ENCODE assay signal across 11 mouse cellular contexts in the genomic region with DNA sequence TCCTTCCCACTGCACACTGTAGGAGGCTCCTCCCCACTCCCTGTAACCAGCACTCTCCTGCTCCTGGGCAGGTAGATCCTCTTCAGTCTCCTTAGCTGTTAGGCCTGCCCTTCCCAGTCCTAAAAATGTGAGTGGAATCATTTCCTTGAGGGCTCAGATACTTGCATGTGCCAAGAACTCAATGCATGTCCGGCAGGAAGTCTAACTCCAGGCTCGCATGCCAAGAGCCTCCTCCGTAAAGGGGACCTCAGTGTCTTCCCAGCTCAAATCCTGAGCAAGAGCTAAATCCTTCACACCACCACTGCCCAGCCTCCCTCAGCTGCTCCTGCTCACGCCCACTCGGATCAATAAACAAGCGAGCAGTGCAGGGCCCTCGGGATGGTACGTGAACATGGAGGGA. TPM values are rescaled to one million over a fixed set of nuclear protein-coding genes. Genes with fewer than 3 reads are reported as not detected.
A peak's percentile ranks its signal among the peaks of the same experiment; 100 is the strongest.
DNase-seq lines count a peak whose midpoint lies in the region; ATAC-seq lines count a peak whose summit lies in the region.
"Had no signal": no experiment of that assay in that cellular context is flagged by ENCODE, and none has a peak within 500 bp of the region (broad histone marks: within the 10 kb centered on the region; RNA-seq: fewer than 3 reads in every experiment).

No protein-coding gene starts in this region.

- H3K9me3 ChIP-seq in forebrain, embryonic 10.5 days, result no peaks in the 10 kb centered on the region
- no peaks in the 10 kb centered on the region for H3K9me3 ChIP-seq in forebrain, embryonic 14.5 days (replicated peaks; ENCODE audit: control insufficient read depth, low read length)
- no peaks in the 10 kb centered on the region for H3K9me3 ChIP-seq in embryonic facial prominence, embryonic 10.5 days
- H3K9me3 ChIP-seq in forebrain, embryonic 16.5 days (ENCODE audit: control insufficient read depth, low read length), result no peaks in the 10 kb centered on the region

- no peak overlapping the region for H3K4me3 ChIP-seq in forebrain, embryonic 10.5 days
- H3K4me3 ChIP-seq in forebrain, embryonic 14.5 days (ENCODE audit: low read depth, low read length), result no peak overlapping the region
- no peak overlapping the region for H3K4me3 ChIP-seq in embryonic facial prominence, embryonic 10.5 days
- no peak overlapping the region for H3K4me3 ChIP-seq in forebrain, embryonic 16.5 days (replicated peaks; ENCODE audit: low read length)

- no peak for DNase-seq in forebrain, embryonic 10.5 days (ENCODE audit: extremely low spot score, low spot score)
- DNase-seq in forebrain, embryonic 14.5 days (ENCODE audit: low spot score), result no peak
- no peak for DNase-seq in embryonic facial prominence, embryonic 10.5 days (ENCODE audit: low spot score)
- peak; percentile 38 to 59 for DNase-seq in heart, postnatal 14 days
- peak; percentile 52 to 60 for DNase-seq in lung, adult 18-20 months
- no peak for DNase-seq in cerebellum, adult 18-20 months
- DNase-seq: retina, postnatal 1 day had no signal

- H3K36me3 ChIP-seq in forebrain, embryonic 10.5 days (replicated peaks), result peaks cover 49% of the 10 kb centered on the region
- H3K36me3 ChIP-seq in forebrain, embryonic 14.5 days (ENCODE audit: control insufficient read depth, insufficient read depth, low read length), result no peaks in the 10 kb centered on the region
- peaks cover 60% of the 10 kb centered on the region for H3K36me3 ChIP-seq in embryonic facial prominence, embryonic 10.5 days (replicated peaks)
- no peaks in the 10 kb centered on the region for H3K36me3 ChIP-seq in forebrain, embryonic 16.5 days (ENCODE audit: control insufficient read depth, insufficient read depth)

- H3K27ac ChIP-seq in forebrain, embryonic 10.5 days, result peak overlapping the region; percentile 70
- no peak overlapping the region for H3K27ac ChIP-seq in forebrain, embryonic 14.5 days (ENCODE audit: low read depth, low read length)
- peak overlapping the region; percentile 35 for H3K27ac ChIP-seq in embryonic facial prominence, embryonic 10.5 days (replicated peaks)
- no peak overlapping the region for H3K27ac ChIP-seq in forebrain, embryonic 16.5 days (ENCODE audit: low read length)

- H3K4me1 ChIP-seq in forebrain, embryonic 10.5 days, result peaks cover 59% of the 10 kb centered on the region
- peaks cover 7% of the 10 kb centered on the region; the same call in 1 of the 2 replicates for H3K4me1 ChIP-seq in forebrain, embryonic 14.5 days (ENCODE audit: control insufficient read depth, insufficient read depth, low read length)
- peaks cover 62% of the 10 kb centered on the region for H3K4me1 ChIP-seq in embryonic facial prominence, embryonic 10.5 days
- H3K4me1 ChIP-seq in forebrain, embryonic 16.5 days (replicated peaks; ENCODE audit: control insufficient read depth, insufficient read depth, low read length), result peaks cover 5% of the 10 kb centered on the region; the same call in 1 of the 2 replicates

- no peak for ATAC-seq in forebrain, embryonic 14.5 days
- ATAC-seq in erythroid progenitor cell, adult 5-6 weeks (replicated peaks; ENCODE audit: low FRiP score, poor library complexity, severe bottlenecking), result no peak
- no peak for ATAC-seq in forebrain, embryonic 16.5 days
- ATAC-seq: activated CD4-positive, CD25-positive, alpha-beta regulatory T cell, adult 4 months had no signal

- H3K4me2 ChIP-seq in forebrain, embryonic 14.5 days (ENCODE audit: low read length), result no peak overlapping the region
- H3K4me2 ChIP-seq in forebrain, embryonic 16.5 days (ENCODE audit: low read length), result no peak overlapping the region

- peaks cover 3% of the 10 kb centered on the region; the same call in 1 of the 2 replicates for H3K27me3 ChIP-seq in forebrain, embryonic 10.5 days (ENCODE audit: poor library complexity, severe bottlenecking)
- H3K27me3 ChIP-seq in forebrain, embryonic 14.5 days (replicated peaks; ENCODE audit: control insufficient read depth, insufficient read depth, low read length), result no peaks in the 10 kb centered on the region
- H3K27me3 ChIP-seq in embryonic facial prominence, embryonic 10.5 days (replicated peaks; ENCODE audit: low read depth, poor library complexity, severe bottlenecking), result no peaks in the 10 kb centered on the region
- H3K27me3 ChIP-seq in forebrain, embryonic 16.5 days (replicated peaks; ENCODE audit: control insufficient read depth, insufficient read depth, low read length), result no peaks in the 10 kb centered on the region

- WGBS in forebrain, embryonic 10.5 days, result 57% methylated on average over 8 of the region's 8 CpGs
- 67% methylated on average over 8 of the region's 8 CpGs for WGBS in forebrain, embryonic 14.5 days
- WGBS in embryonic facial prominence, embryonic 10.5 days, result 44% methylated on average over 8 of the region's 8 CpGs
- WGBS in forebrain, embryonic 16.5 days, result 66% methylated on average over 8 of the region's 8 CpGs

- intact Hi-C loops in heart, postnatal 14 days (cut with DNase I), result no loop called here

- no peak overlapping the region for H3K9ac ChIP-seq in forebrain, embryonic 14.5 days (ENCODE audit: low read length)
- no peak overlapping the region for H3K9ac ChIP-seq in forebrain, embryonic 16.5 days (replicated peaks; ENCODE audit: low read depth, low read length)

RNA-seq across cellular contexts. Expression of a gene that starts 1.0 kb away (rescaled TPM):
- 2.0 TPM in 2 replicates for polyA plus RNA-seq in forebrain, embryonic 10.5 days (2016; fragmentation: Nextera tagmentation; extraction: Ambion mirVana)
- not detected in 2 replicates for polyA plus RNA-seq in forebrain, embryonic 14.5 days (2014; fragmentation: Nextera tagmentation; extraction: Ambion mirVana)
- 2.9 and 3.8 TPM in 2 replicates for polyA plus RNA-seq in embryonic facial prominence, embryonic 10.5 days (2016; fragmentation: Nextera tagmentation; extraction: Ambion mirVana)
- under 1 TPM; 0.38 to 0.80 TPM for total RNA-seq in heart, postnatal 14 days (2021)
- total RNA-seq in erythroid progenitor cell, adult 5-6 weeks (2015; ENCODE audit: low replicate concordance), result not detected in 2 replicates
- total RNA-seq in erythroid progenitor cell, adult 5-6 weeks (2017; ENCODE audit: low replicate concordance), result not detected in 2 replicates
- polyA plus RNA-seq in forebrain, embryonic 16.5 days (2015; fragmentation: Nextera tagmentation; extraction: Ambion mirVana), result 0.38 and 2.1 TPM in 2 replicates
- polyA plus RNA-seq: activated CD4-positive, CD25-positive, alpha-beta regulatory T cell, adult 4 months had no signal

RNA-seq across cellular contexts. Expression of a gene that starts 4.7 kb away (rescaled TPM):
- 0.33 TPM in 1 of 2 replicates, not detected in the other for polyA plus RNA-seq in forebrain, embryonic 10.5 days (2016; fragmentation: Nextera tagmentation; extraction: Ambion mirVana)
- not detected in 2 replicates for polyA plus RNA-seq in forebrain, embryonic 14.5 days (2014; fragmentation: Nextera tagmentation; extraction: Ambion mirVana)
- 0.52 TPM in 1 of 2 replicates, not detected in the other for polyA plus RNA-seq in embryonic facial prominence, embryonic 10.5 days (2016; fragmentation: Nextera tagmentation; extraction: Ambion mirVana)
- total RNA-seq in heart, postnatal 14 days (2021), result not detected
- total RNA-seq in erythroid progenitor cell, adult 5-6 weeks (2015; ENCODE audit: low replicate concordance), result not detected in 2 replicates
- not detected in 2 replicates for total RNA-seq in erythroid progenitor cell, adult 5-6 weeks (2017; ENCODE audit: low replicate concordance)
- not detected in 2 replicates for polyA plus RNA-seq in forebrain, embryonic 16.5 days (2015; fragmentation: Nextera tagmentation; extraction: Ambion mirVana)
- polyA plus RNA-seq: activated CD4-positive, CD25-positive, alpha-beta regulatory T cell, adult 4 months; embryonic facial prominence, embryonic 11.5 days had no signal

RNA-seq across cellular contexts. Expression of a gene that starts 4.7 kb away (rescaled TPM):
- 365 and 397 TPM in 2 replicates for polyA plus RNA-seq in forebrain, embryonic 10.5 days (2016; fragmentation: Nextera tagmentation; extraction: Ambion mirVana)
- 163 and 235 TPM in 2 replicates for polyA plus RNA-seq in forebrain, embryonic 14.5 days (2014; fragmentation: Nextera tagmentation; extraction: Ambion mirVana)
- 602 and 668 TPM in 2 replicates for polyA plus RNA-seq in embryonic facial prominence, embryonic 10.5 days (2016; fragmentation: Nextera tagmentation; extraction: Ambion mirVana)
- total RNA-seq in heart, postnatal 14 days (2021), result 100 to 1,000 TPM; 130 TPM
- total RNA-seq in erythroid progenitor cell, adult 5-6 weeks (2015; ENCODE audit: low replicate concordance), result 61.6 and 73.4 TPM in 2 replicates
- total RNA-seq in erythroid progenitor cell, adult 5-6 weeks (2017; ENCODE audit: low replicate concordance), result 14.5 and 51.7 TPM in 2 replicates
- polyA plus RNA-seq in forebrain, embryonic 16.5 days (2015; fragmentation: Nextera tagmentation; extraction: Ambion mirVana), result 126 and 150 TPM in 2 replicates

RNA-seq across cellular contexts. Expression of a gene that starts 9.9 kb away (rescaled TPM):
- 14.2 and 14.5 TPM in 2 replicates for polyA plus RNA-seq in forebrain, embryonic 10.5 days (2016; fragmentation: Nextera tagmentation; extraction: Ambion mirVana)
- 8.8 TPM in 2 replicates for polyA plus RNA-seq in forebrain, embryonic 14.5 days (2014; fragmentation: Nextera tagmentation; extraction: Ambion mirVana)
- polyA plus RNA-seq in embryonic facial prominence, embryonic 10.5 days (2016; fragmentation: Nextera tagmentation; extraction: Ambion mirVana), result 13.5 and 14.3 TPM in 2 replicates
- total RNA-seq in heart, postnatal 14 days (2021), result 1 to 10 TPM; 7.4 to 7.7 TPM
- total RNA-seq in erythroid progenitor cell, adult 5-6 weeks (2015; ENCODE audit: low replicate concordance), result 0.72 TPM in 1 of 2 replicates, not detected in the other
- 0.90 and 1.3 TPM in 2 replicates for total RNA-seq in erythroid progenitor cell, adult 5-6 weeks (2017; ENCODE audit: low replicate concordance)
- polyA plus RNA-seq in forebrain, embryonic 16.5 days (2015; fragmentation: Nextera tagmentation; extraction: Ambion mirVana), result 8.9 and 10.1 TPM in 2 replicates

RNA-seq across cellular contexts. Expression of a gene that starts 16.0 kb away (rescaled TPM):
- 3.7 and 4.1 TPM in 2 replicates for polyA plus RNA-seq in forebrain, embryonic 10.5 days (2016; fragmentation: Nextera tagmentation; extraction: Ambion mirVana)
- 11.0 and 12.2 TPM in 2 replicates for polyA plus RNA-seq in forebrain, embryonic 14.5 days (2014; fragmentation: Nextera tagmentation; extraction: Ambion mirVana)
- 8.7 and 13.4 TPM in 2 replicates for polyA plus RNA-seq in embryonic facial prominence, embryonic 10.5 days (2016; fragmentation: Nextera tagmentation; extraction: Ambion mirVana)
- 1 to 10 TPM; 3.1 to 4.2 TPM for total RNA-seq in heart, postnatal 14 days (2021)
- total RNA-seq in erythroid progenitor cell, adult 5-6 weeks (2015; ENCODE audit: low replicate concordance), result 31.0 TPM in 1 of 2 replicates, not detected in the other
- total RNA-seq in erythroid progenitor cell, adult 5-6 weeks (2017; ENCODE audit: low replicate concordance), result 0.90 and 20.6 TPM in 2 replicates
- 9.0 and 11.2 TPM in 2 replicates for polyA plus RNA-seq in forebrain, embryonic 16.5 days (2015; fragmentation: Nextera tagmentation; extraction: Ambion mirVana)

Comparison
In these comparisons a context has a peak if more than half of its experiments do, and no peak if none do; other contexts are left out.
1. H3K27ac ChIP-seq: peak in forebrain, embryonic 10.5 days (single experiment) and embryonic facial prominence, embryonic 10.5 days (single experiment); none in forebrain, embryonic 14.5 days (single experiment) and forebrain, embryonic 16.5 days (single experiment).
2. DNase-seq: peak in heart, postnatal 14 days (2 of 2) and lung, adult 18-20 months (2 of 2); none in forebrain, embryonic 10.5 days (single experiment), forebrain, embryonic 14.5 days (single experiment), embryonic facial prominence, embryonic 10.5 days (single experiment) and cerebellum, adult 18-20 months (0 of 2).